Mouse (Mus musculus): Measurements from ENCODE around the gene Mycl.

GRCm38 (mm10) chr4:122996618-122997381 is 1.3 kb downstream of the Mycl start:
- no peak for TF ChIP-seq CTCF (IDR thresholded peaks at IDR 0.05; ENCODE audit: low read depth)
- TF ChIP-seq EP300 (IDR thresholded peaks at IDR 0.05; ENCODE audit: low read depth), result no peak

Data from heart, postnatal 0 days (tissue).